Mouse (Mus musculus): ENCODE results near the gene Cebpz.

- no peak for TF ChIP-seq POLR2A (IDR thresholded peaks at IDR 0.05; ENCODE audit: control insufficient read depth, low read depth, low read length)
- no peak for TF ChIP-seq CTCF (IDR thresholded peaks at IDR 0.05; ENCODE audit: control insufficient read depth, insufficient read depth, insufficient replicate concordance, low read depth, low read length)
These were observed 27.5 kb upstream of the Cebpz start for GRCm38 (mm10) chr17:78964387-78964786.
